Mouse (Mus musculus) CH12.LX (cell line): ENCODE measurements around the gene Rps6ka6. TPM values are rescaled to one million over a fixed set of nuclear protein-coding genes. Genes with fewer than 3 reads are reported as not detected.

Experiments used
- DNase-seq: peaks from one replicate; pipeline ENCODE4 v3.0.0-alpha.2; 2013; ENCODE audit errors: extremely low read depth
- H3K27ac ChIP-seq: 2 replicates; pipeline ENCODE4 v1.5.1; 2012; ENCODE audit warnings: low read depth, mild to moderate bottlenecking, control low read depth, moderate library complexity; ENCODE audit not compliant: insufficient read depth
- H3K27me3 ChIP-seq: replicated peaks from 2 replicates; pipeline ENCODE3; 2012; ENCODE audit warnings: inconsistent platforms
- H3K36me3 ChIP-seq, 2 experiments: replicated peaks in 1 of 2; 2 replicates each; pipeline versions ENCODE3 to v1.6.1; 2012; ENCODE audit warnings: inconsistent platforms in 1 of 2, low read length in 1 of 2, mild to moderate bottlenecking in 1 of 2, mixed read lengths in 1 of 2, moderate library complexity in 1 of 2; ENCODE audit not compliant: control insufficient read depth in 1 of 2, insufficient read depth in 1 of 2
- H3K4me1 ChIP-seq, 2 experiments: 2 replicates each; pipeline ENCODE4 v1.6.1; 2012; ENCODE audit warnings: inconsistent platforms in 1 of 2, moderate library complexity in 1 of 2; ENCODE audit not compliant: insufficient read depth in 2 of 2, control insufficient read depth in 1 of 2
- H3K4me2 ChIP-seq: 2 replicates; pipeline ENCODE4 v1.6.1; 2012; ENCODE audit warnings: low read depth, mild to moderate bottlenecking, control low read depth; ENCODE audit not compliant: poor library complexity, insufficient read depth, severe bottlenecking
- H3K4me3 ChIP-seq, 3 experiments: fragments of 150-350 bp in 1 of 3; sonication (generic) in 1 of 3; replicated peaks in 1 of 3; 2 replicates each; pipeline versions ENCODE3 to v1.5.1; 2011 to 2012; ENCODE audit warnings: low read depth in 2 of 3, low read length in 2 of 3, mild to moderate bottlenecking in 2 of 3, moderate library complexity in 2 of 3, control low read depth in 1 of 3, improper control_type of control experiment in 1 of 3, inconsistent platforms in 1 of 3, mixed read lengths in 1 of 3; ENCODE audit not compliant: poor library complexity in 1 of 3
- H3K79me2 ChIP-seq: replicated peaks from 2 replicates; pipeline ENCODE4 v1.6.1; 2012; ENCODE audit warnings: mild to moderate bottlenecking, moderate library complexity; ENCODE audit not compliant: control insufficient read depth, poor library complexity, insufficient read depth, severe bottlenecking; ENCODE audit errors: extremely low read depth
- H3K9ac ChIP-seq: 2 replicates; pipeline ENCODE4 v1.6.1; 2012; ENCODE audit warnings: low read depth, mild to moderate bottlenecking, control low read depth, moderate library complexity; ENCODE audit not compliant: insufficient read depth
- H3K9me3 ChIP-seq: replicated peaks from 2 replicates; pipeline ENCODE3; 2012; ENCODE audit warnings: low read length, inconsistent platforms, mixed read lengths
- BHLHE40 ChIP-seq: IDR thresholded peaks from 2 replicates; pipeline ENCODE4 v1.6.1; 2011; ENCODE audit warnings: mild to moderate bottlenecking, low read depth, low read length, improper control_type of control experiment
- CHD1 ChIP-seq: IDR thresholded peaks from 2 replicates; pipeline ENCODE4 v1.6.1; 2012; ENCODE audit warnings: low read depth, low read length, improper control_type of control experiment, inconsistent platforms
- CTCF ChIP-seq, 2 experiments: IDR thresholded peaks in 1 of 2; conservative IDR thresholded peaks in 1 of 2; 2 replicates each; pipeline ENCODE4 v1.5.1; 2011 to 2012; ENCODE audit warnings: low read depth in 2 of 2, low read length in 2 of 2, improper control_type of control experiment in 1 of 2, inconsistent platforms in 1 of 2, mild to moderate bottlenecking in 1 of 2, moderate library complexity in 1 of 2
- EP300 ChIP-seq: IDR thresholded peaks from 2 replicates; pipeline ENCODE4 v1.6.1; 2011; ENCODE audit warnings: low read length, improper control_type of control experiment
- HCFC1 ChIP-seq: IDR thresholded peaks from 2 replicates; pipeline ENCODE4 v1.6.1; 2012; ENCODE audit warnings: low read depth, mild to moderate bottlenecking, inconsistent platforms, low read length, improper control_type of control experiment
- IRF4 ChIP-seq: IDR thresholded peaks from 2 replicates; pipeline ENCODE4 v1.6.1; 2014; ENCODE audit warnings: low read depth, mild to moderate bottlenecking, inconsistent platforms, low read length, improper control_type of control experiment
- JUND ChIP-seq: conservative IDR thresholded peaks from 2 replicates; pipeline ENCODE4 v1.6.1; 2011; ENCODE audit warnings: low read depth, low read length, improper control_type of control experiment
- KAT2A ChIP-seq: IDR thresholded peaks from 2 replicates; pipeline ENCODE4 v1.6.1; 2012; ENCODE audit warnings: low read length, improper control_type of control experiment, inconsistent platforms; ENCODE audit not compliant: insufficient replicate concordance
- MAFK ChIP-seq: IDR thresholded peaks from 2 replicates; pipeline ENCODE4 v1.6.1; 2011; ENCODE audit warnings: low read length, improper control_type of control experiment; ENCODE audit not compliant: insufficient replicate concordance
- MAX ChIP-seq: IDR thresholded peaks from 2 replicates; pipeline ENCODE4 v1.6.1; 2011; ENCODE audit warnings: low read length, improper control_type of control experiment
- MAZ ChIP-seq: IDR thresholded peaks from 2 replicates; pipeline ENCODE4 v1.6.1; 2012; ENCODE audit warnings: low read depth, mild to moderate bottlenecking, inconsistent platforms, low read length, improper control_type of control experiment, moderate library complexity
- MXI1 ChIP-seq: IDR thresholded peaks from 2 replicates; pipeline ENCODE4 v1.6.1; 2011; ENCODE audit warnings: mild to moderate bottlenecking, low read depth, low read length, improper control_type of control experiment
- MYC ChIP-seq: IDR thresholded peaks from 2 replicates; pipeline ENCODE4 v1.6.1; 2011; ENCODE audit warnings: low read depth, mild to moderate bottlenecking, improper control_type of control experiment, low read length
- NELFE ChIP-seq: IDR thresholded peaks from 2 replicates; pipeline ENCODE4 v1.6.1; 2011; ENCODE audit warnings: low read depth, low read length, improper control_type of control experiment
- NRF1 ChIP-seq: IDR thresholded peaks from 2 replicates; pipeline ENCODE4 v1.6.1; 2014; ENCODE audit warnings: low read depth, mild to moderate bottlenecking, inconsistent platforms, low read length, improper control_type of control experiment, moderate library complexity
- POLR2AphosphoS2 ChIP-seq: IDR thresholded peaks from 2 replicates; pipeline ENCODE4 v1.6.1; 2011; ENCODE audit warnings: low read depth, low read length, improper control_type of control experiment
- RAD21 ChIP-seq: IDR thresholded peaks from 2 replicates; pipeline ENCODE4 v1.6.1; 2011; ENCODE audit warnings: low read depth, mild to moderate bottlenecking, low read length, improper control_type of control experiment, moderate library complexity
- USF2 ChIP-seq: conservative IDR thresholded peaks from 2 replicates; pipeline ENCODE4 v1.6.1; 2011; ENCODE audit warnings: low read depth, low read length, improper control_type of control experiment
- dilution Hi-C: fragments of 300-500 bp; cut with MboI; formaldehyde crosslinking; loops from 2 replicates; pipeline ENCODE4 v1.14.3; 2020; ENCODE audit warnings: low sequenced_read_pairs; ENCODE audit not compliant: extremely low pct_unique_long_range_greater_than_20kb, extremely low pct_ligation_motif_present
- in situ Hi-C: fragments of 300-500 bp; cut with MboI; formaldehyde crosslinking; loops from 3 replicates; pipeline ENCODE4 v1.14.3; 2019; ENCODE audit warnings: low sequenced_read_pairs, low pct_ligation_motif_present, low pct_unique_long_range_greater_than_20kb, mixed read lengths
- polyA plus RNA-seq: library from polyadenylated mRNA; unstranded; fragments of >175 nt; gene quantifications from 2 replicates; pipeline ENCODE4 v1.2.1, GENCODE M21; 2012; ENCODE audit warnings: low read depth; ENCODE audit not compliant: insufficient read length
- total RNA-seq, 2 experiments: library from RNA; depleted of rRNA; stranded (reverse); fragments of 300-350 nt in 1 of 2; fragments of >200 nt in 1 of 2; gene quantifications; 2 replicates each; pipeline ENCODE4 v1.2.3; 2012 to 2014

The Rps6ka6 gene
- total and polyA plus RNA-seq, 3 experiments = not detected

GRCm38 (mm10) chrX:111462092-111462491, 75.7 kb downstream of the Rps6ka6 start:
- TF ChIP-seq KAT2A (no peak), MAFK (no peak), POLR2AphosphoS2 (no peak), HCFC1 (no peak), MAZ (no peak), USF2 (no peak), MAX (no peak), BHLHE40 (no peak), EP300 (no peak), NRF1 (no peak), RAD21 (no peak), JUND (no peak), CTCF (conservative IDR thresholded peaks at IDR 0.05 in 1 of 2, IDR thresholded peaks at IDR 0.05 in 1 of 2; ENCODE audit: low read depth in 2 of 2, low read length in 2 of 2) (no peak), CHD1 (no peak)
- TF ChIP-seq, all 38 proteins: peak for 0

DNA sequence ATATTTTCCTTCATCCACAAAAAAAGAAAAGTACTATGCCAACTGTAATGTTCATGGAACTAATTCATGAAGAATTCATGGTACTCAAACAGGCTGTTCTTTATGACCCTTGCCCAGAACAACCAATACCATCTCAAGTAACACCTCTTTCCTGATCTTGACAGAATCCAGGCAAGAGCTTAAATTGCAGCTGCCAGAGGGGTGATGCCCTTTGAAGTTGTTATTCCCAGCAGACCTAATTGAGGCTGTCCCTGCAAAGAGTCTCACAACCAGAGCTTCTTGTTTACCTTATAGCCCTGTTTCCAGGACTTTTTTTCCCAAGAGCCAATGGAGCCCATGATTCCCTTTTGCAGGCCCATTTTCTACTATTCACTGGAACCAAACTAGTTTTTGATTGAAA, 77.6 kb downstream of the Rps6ka6 start:
- Histone ChIP-seq H3K9me3 (peaks cover 8% of the 10 kb centered on the region), H3K9ac (no peak overlapping the region), H3K4me3 (no peak overlapping the region), H3K27ac (no peak overlapping the region), H3K79me2 (no peaks in the 10 kb centered on the region), H3K36me3 (no peaks in the 10 kb centered on the region), H3K4me1 (no peaks in the 10 kb centered on the region), H3K4me2 (no peak overlapping the region), H3K27me3 (no peaks in the 10 kb centered on the region)
- dilution Hi-C loops (no loop called here), in situ Hi-C loops (no loop called here)
- TF ChIP-seq RAD21 (no peak), JUND (no peak), MXI1 (no peak), IRF4 (no peak), MAX (no peak), NELFE (no peak), BHLHE40 (no peak), MYC (no peak)
- DNase-seq = no peak

More at GRCm38 (mm10) chrX:111462092-111462491, 75.7 kb downstream of the Rps6ka6 start:
- Histone ChIP-seq H3K4me1 (no peaks in the 10 kb centered on the region), H3K79me2 (no peaks in the 10 kb centered on the region), H3K27me3 (no peaks in the 10 kb centered on the region), H3K9ac (no peak overlapping the region), H3K27ac (no peak overlapping the region), H3K4me2 (no peak overlapping the region), H3K4me3 (no peak overlapping the region), H3K36me3 (no peaks in the 10 kb centered on the region), H3K9me3 (peaks cover 8% of the 10 kb centered on the region)
- in situ Hi-C loops = no loop called here
- no peak for DNase-seq
- dilution Hi-C loops = no loop called here
